Mouse (Mus musculus) erythroblast, embryonic 14.5 days (primary cell): Measurements from ENCODE around the gene Ass1.

Experiments used
- GATA1 ChIP-seq: IDR thresholded peaks from 2 replicates; pipeline ENCODE4 v1.6.1; 2012; ENCODE audit warnings: low read length, inconsistent platforms, mixed read lengths
- TAL1 ChIP-seq: IDR thresholded peaks from 3 replicates; pipeline ENCODE4 v1.6.1; 2012; ENCODE audit warnings: low read length, inconsistent platforms, mixed read lengths

DNA sequence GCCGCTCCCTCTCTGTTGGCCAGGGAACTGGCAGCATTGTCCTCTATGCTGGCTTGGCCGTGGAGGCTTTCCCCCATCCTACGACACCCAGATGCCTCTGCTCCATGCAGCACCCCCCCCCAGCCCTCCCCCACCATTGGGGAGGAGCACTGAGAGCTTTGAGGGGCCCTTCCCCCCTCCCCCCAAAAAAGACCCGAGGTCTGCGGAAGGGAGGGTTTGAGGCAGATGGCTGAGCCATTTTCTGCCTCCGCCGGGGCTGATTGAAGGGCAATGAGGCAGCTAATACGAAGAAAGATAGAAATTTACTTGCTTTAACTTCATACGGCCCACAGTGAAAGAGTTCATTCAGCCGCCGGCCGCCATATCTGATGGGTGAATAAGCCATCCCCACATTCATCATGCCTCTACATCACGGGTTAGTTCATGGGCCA lies 25.1 kb downstream of the Ass1 start:
- TF ChIP-seq TAL1 (no peak), GATA1 (no peak)
